Mouse (Mus musculus): ENCODE measurements at regions not wholly inside any gene's neighbourhood (a gene's known extent, or its start where the extent isn't known, plus 50 kb on each side); places are given as distances from the start of the nearest gene placed in this dataset.

DNA sequence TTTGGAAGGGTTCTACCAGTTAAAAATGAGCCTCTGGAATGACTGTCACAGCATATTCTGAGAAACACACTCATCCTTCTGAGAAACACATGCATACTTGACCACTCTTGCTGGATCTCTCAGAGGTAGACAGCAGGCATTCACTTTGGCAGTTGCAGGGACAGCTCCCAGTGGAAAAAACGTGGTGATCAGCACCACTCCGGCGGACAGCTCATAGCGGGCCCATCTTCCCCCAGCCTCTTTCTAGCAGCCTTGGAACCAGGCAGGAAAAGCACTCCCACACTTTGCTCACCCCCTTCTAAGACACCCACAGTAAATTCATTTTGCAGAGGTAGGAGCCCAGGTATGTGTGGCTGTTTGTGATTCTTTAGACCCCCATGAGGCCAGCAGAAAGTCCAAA, 442.7 kb downstream of the Prss52 start:
- H3K36me3 ChIP-seq (ENCODE audit: control insufficient read depth, insufficient read depth, low read length, poor library complexity, severe bottlenecking) = no peaks in the 10 kb centered on the region
- TF ChIP-seq EP300 (IDR thresholded peaks at IDR 0.05; ENCODE audit: insufficient read depth, low read depth, low read length) (no peak), CTCF (IDR thresholded peaks at IDR 0.05; ENCODE audit: low read depth, low read length) (no peak), POLR2A (IDR thresholded peaks at IDR 0.05; ENCODE audit: insufficient read depth, low read length) (no peak)
- no peaks in the 10 kb centered on the region for H3K27me3 ChIP-seq (ENCODE audit: control insufficient read depth, insufficient read depth, low read length, poor library complexity, severe bottlenecking)
- H3K27ac ChIP-seq (ENCODE audit: insufficient read depth, low read length) = no peak overlapping the region
- no peaks in the 10 kb centered on the region for H3K9me3 ChIP-seq (replicated peaks; ENCODE audit: control insufficient read depth, insufficient read depth, low read length, poor library complexity, severe bottlenecking)
- H3K4me3 ChIP-seq (ENCODE audit: low read depth, low read length) = no peak overlapping the region
- H3K9ac ChIP-seq (ENCODE audit: low read depth, poor library complexity, severe bottlenecking) = no peak overlapping the region
- no peaks in the 10 kb centered on the region for H3K4me1 ChIP-seq (ENCODE audit: control insufficient read depth, insufficient read depth, low read length)

DNA sequence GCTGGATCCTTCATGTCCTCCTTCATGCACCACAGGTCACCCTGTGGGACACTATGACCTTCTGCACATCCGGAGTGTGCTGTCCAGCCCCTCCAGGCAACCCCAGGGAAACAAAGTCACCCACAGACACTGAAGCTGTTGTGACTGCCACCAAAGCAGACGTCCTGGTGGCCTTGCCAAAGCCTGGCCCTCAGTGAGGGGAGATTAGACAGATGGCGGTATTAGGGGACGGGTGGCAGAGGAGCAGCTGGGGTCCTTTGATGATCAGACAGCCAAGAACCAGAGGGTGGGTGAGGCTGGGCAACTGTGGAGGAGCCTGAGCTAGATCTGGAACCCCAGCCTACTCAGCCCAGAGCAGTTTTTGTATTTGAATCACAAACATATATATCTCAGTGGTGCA, 448.9 kb downstream of the Prss52 start:
- Histone ChIP-seq H3K36me3 (ENCODE audit: control insufficient read depth, insufficient read depth, low read length, poor library complexity, severe bottlenecking) (no peaks in the 10 kb centered on the region), H3K9me3 (replicated peaks; ENCODE audit: control insufficient read depth, insufficient read depth, low read length, poor library complexity, severe bottlenecking) (no peaks in the 10 kb centered on the region), H3K4me3 (ENCODE audit: low read depth, low read length) (no peak overlapping the region), H3K4me1 (ENCODE audit: control insufficient read depth, insufficient read depth, low read length) (no peaks in the 10 kb centered on the region), H3K27me3 (ENCODE audit: control insufficient read depth, insufficient read depth, low read length, poor library complexity, severe bottlenecking) (no peaks in the 10 kb centered on the region), H3K27ac (ENCODE audit: insufficient read depth, low read length) (no peak overlapping the region), H3K9ac (ENCODE audit: low read depth, poor library complexity, severe bottlenecking) (no peak overlapping the region)
- TF ChIP-seq EP300 (IDR thresholded peaks at IDR 0.05; ENCODE audit: insufficient read depth, low read depth, low read length) (no peak), CTCF (IDR thresholded peaks at IDR 0.05; ENCODE audit: low read depth, low read length) (no peak), POLR2A (IDR thresholded peaks at IDR 0.05; ENCODE audit: insufficient read depth, low read length) (no peak)

DNA sequence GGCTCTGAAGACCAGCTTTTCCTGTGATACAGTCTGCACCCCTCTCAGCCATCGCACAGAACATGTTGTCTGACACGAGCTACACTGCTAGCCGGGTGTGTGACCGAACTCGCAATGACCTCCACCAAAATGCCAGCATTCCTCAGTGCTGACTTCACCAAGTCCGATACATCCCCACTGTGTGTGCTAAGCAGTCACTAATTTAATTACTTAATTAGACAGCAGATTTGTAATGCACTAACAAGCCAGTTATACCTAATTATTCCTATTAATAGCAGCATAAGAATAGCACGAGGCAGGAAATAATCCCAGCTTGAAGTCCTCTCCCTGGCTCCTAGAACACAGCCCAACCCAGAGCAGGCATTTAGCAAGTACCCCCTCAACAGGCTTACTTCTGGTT, 452.0 kb downstream of the Prss52 start:
- TF ChIP-seq CTCF (IDR thresholded peaks at IDR 0.05; ENCODE audit: low read depth, low read length) (no peak), EP300 (IDR thresholded peaks at IDR 0.05; ENCODE audit: insufficient read depth, low read depth, low read length) (no peak), POLR2A (IDR thresholded peaks at IDR 0.05; ENCODE audit: insufficient read depth, low read length) (no peak)
- Histone ChIP-seq H3K4me1 (ENCODE audit: control insufficient read depth, insufficient read depth, low read length) (no peaks in the 10 kb centered on the region), H3K4me3 (ENCODE audit: low read depth, low read length) (no peak overlapping the region), H3K36me3 (ENCODE audit: control insufficient read depth, insufficient read depth, low read length, poor library complexity, severe bottlenecking) (no peaks in the 10 kb centered on the region), H3K9ac (ENCODE audit: low read depth, poor library complexity, severe bottlenecking) (no peak overlapping the region), H3K9me3 (replicated peaks; ENCODE audit: control insufficient read depth, insufficient read depth, low read length, poor library complexity, severe bottlenecking) (no peaks in the 10 kb centered on the region), H3K27me3 (ENCODE audit: control insufficient read depth, insufficient read depth, low read length, poor library complexity, severe bottlenecking) (no peaks in the 10 kb centered on the region), H3K27ac (ENCODE audit: insufficient read depth, low read length) (no peak overlapping the region)

DNA sequence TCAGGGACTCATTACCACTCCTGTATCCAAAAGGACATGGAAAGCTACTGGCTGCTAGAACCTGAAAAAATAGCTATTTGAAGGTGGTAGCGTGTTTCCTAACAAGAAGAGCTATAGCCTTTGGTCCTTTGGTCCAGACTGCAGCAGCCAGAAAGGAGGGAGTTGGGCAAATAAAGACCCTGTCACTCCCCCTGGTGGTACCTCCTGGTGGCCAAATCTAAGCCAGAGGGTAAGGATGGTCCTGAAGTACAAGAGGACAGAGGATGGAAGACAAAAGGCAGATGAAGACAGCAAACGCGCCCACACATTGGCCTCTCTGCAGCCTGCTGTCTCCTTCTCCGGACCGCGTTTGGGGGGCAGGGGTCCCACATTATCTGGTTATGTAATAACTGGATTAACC, 453.4 kb downstream of the Prss52 start:
- H3K4me3 ChIP-seq (ENCODE audit: low read depth, low read length) = no peak overlapping the region
- no peak overlapping the region for H3K9ac ChIP-seq (ENCODE audit: low read depth, poor library complexity, severe bottlenecking)

GRCm38 (mm10) chr14:64568689-64569088, 464.6 kb downstream of the Prss52 start:
- no peaks in the 10 kb centered on the region for H3K9me3 ChIP-seq (replicated peaks; ENCODE audit: control insufficient read depth, insufficient read depth, low read length, poor library complexity, severe bottlenecking)
- no peak for TF ChIP-seq CTCF (IDR thresholded peaks at IDR 0.05; ENCODE audit: low read depth, low read length)
- TF ChIP-seq POLR2A (IDR thresholded peaks at IDR 0.05; ENCODE audit: insufficient read depth, low read length) = no peak
- no peak for TF ChIP-seq EP300 (IDR thresholded peaks at IDR 0.05; ENCODE audit: insufficient read depth, low read depth, low read length)
- no peak overlapping the region for H3K9ac ChIP-seq (ENCODE audit: low read depth, poor library complexity, severe bottlenecking)
- H3K27ac ChIP-seq (ENCODE audit: insufficient read depth, low read length) = no peak overlapping the region
- H3K27me3 ChIP-seq (ENCODE audit: control insufficient read depth, insufficient read depth, low read length, poor library complexity, severe bottlenecking) = no peaks in the 10 kb centered on the region
- H3K36me3 ChIP-seq (ENCODE audit: control insufficient read depth, insufficient read depth, low read length, poor library complexity, severe bottlenecking) = no peaks in the 10 kb centered on the region
- H3K4me1 ChIP-seq (ENCODE audit: control insufficient read depth, insufficient read depth, low read length) = no peaks in the 10 kb centered on the region
- no peak overlapping the region for H3K4me3 ChIP-seq (ENCODE audit: low read depth, low read length)

More for the DNA sequence above, 453.4 kb downstream of the Prss52 start:
- H3K4me1 ChIP-seq (ENCODE audit: control insufficient read depth, insufficient read depth, low read length) = no peaks in the 10 kb centered on the region
- TF ChIP-seq CTCF (IDR thresholded peaks at IDR 0.05; ENCODE audit: low read depth, low read length) (no peak), POLR2A (IDR thresholded peaks at IDR 0.05; ENCODE audit: insufficient read depth, low read length) (no peak), EP300 (IDR thresholded peaks at IDR 0.05; ENCODE audit: insufficient read depth, low read depth, low read length) (no peak)
- H3K27me3 ChIP-seq (ENCODE audit: control insufficient read depth, insufficient read depth, low read length, poor library complexity, severe bottlenecking) = no peaks in the 10 kb centered on the region
- no peaks in the 10 kb centered on the region for H3K36me3 ChIP-seq (ENCODE audit: control insufficient read depth, insufficient read depth, low read length, poor library complexity, severe bottlenecking)
- no peak overlapping the region for H3K27ac ChIP-seq (ENCODE audit: insufficient read depth, low read length)
- H3K9me3 ChIP-seq (replicated peaks; ENCODE audit: control insufficient read depth, insufficient read depth, low read length, poor library complexity, severe bottlenecking) = no peaks in the 10 kb centered on the region

DNA sequence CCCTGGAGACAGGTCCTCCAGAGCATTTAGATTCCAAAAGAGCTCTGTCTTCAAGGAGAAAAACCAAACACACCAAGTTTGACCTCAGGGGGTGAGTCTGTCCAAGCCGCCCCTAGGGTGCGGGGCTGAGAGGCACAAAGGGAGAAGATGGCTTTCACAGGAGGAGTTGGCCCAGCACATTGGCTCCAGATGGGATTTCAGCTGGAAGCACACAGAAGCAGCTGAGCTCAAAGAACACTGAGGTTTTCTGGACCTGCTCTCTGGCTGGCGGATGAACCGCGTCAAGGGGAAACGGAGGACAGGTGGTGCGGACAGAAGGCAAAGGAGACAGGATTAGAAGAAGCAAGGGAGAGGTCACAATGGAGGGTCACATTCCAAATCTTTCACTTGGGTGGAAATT, 466.9 kb downstream of the Prss52 start:
- Histone ChIP-seq H3K4me1 (ENCODE audit: control insufficient read depth, insufficient read depth, low read length) (no peaks in the 10 kb centered on the region), H3K27ac (ENCODE audit: insufficient read depth, low read length) (no peak overlapping the region), H3K27me3 (ENCODE audit: control insufficient read depth, insufficient read depth, low read length, poor library complexity, severe bottlenecking) (no peaks in the 10 kb centered on the region), H3K9ac (ENCODE audit: low read depth, poor library complexity, severe bottlenecking) (no peak overlapping the region), H3K9me3 (replicated peaks; ENCODE audit: control insufficient read depth, insufficient read depth, low read length, poor library complexity, severe bottlenecking) (no peaks in the 10 kb centered on the region), H3K4me3 (ENCODE audit: low read depth, low read length) (no peak overlapping the region), H3K36me3 (ENCODE audit: control insufficient read depth, insufficient read depth, low read length, poor library complexity, severe bottlenecking) (no peaks in the 10 kb centered on the region)
- no peak for TF ChIP-seq POLR2A (IDR thresholded peaks at IDR 0.05; ENCODE audit: insufficient read depth, low read length)
- TF ChIP-seq EP300 (IDR thresholded peaks at IDR 0.05; ENCODE audit: insufficient read depth, low read depth, low read length) = no peak
- no peak for TF ChIP-seq CTCF (IDR thresholded peaks at IDR 0.05; ENCODE audit: low read depth, low read length)
